Mouse (Mus musculus) lung, postnatal 0 days (tissue): ENCODE measurements around the gene Slc44a1.

Source experiments
- CTCF ChIP-seq: IDR thresholded peaks from 2 replicates; pipeline ENCODE4 v1.5.1; 2016; ENCODE audit warnings: antibody characterized with exemption, mild to moderate bottlenecking
- EP300 ChIP-seq: IDR thresholded peaks from 2 replicates; pipeline ENCODE4 v1.6.1; 2016; ENCODE audit warnings: antibody characterized with exemption, mild to moderate bottlenecking, control low read depth

- TF ChIP-seq EP300 (no peak), CTCF (no peak)
Observed at GRCm38 (mm10) chr4:53513276-53514081, 73.3 kb downstream of the Slc44a1 start.
